Mouse (Mus musculus) spleen, adult 2 months (tissue): Measurements from ENCODE around the gene Patz1.

Source experiments
- CTCF ChIP-seq: fragments of 200-500 bp; IDR thresholded peaks from 2 replicates; pipeline ENCODE4 v1.5.1; 2011; ENCODE audit warnings: mild to moderate bottlenecking, inconsistent platforms; ENCODE audit not compliant: insufficient read depth, insufficient read length, insufficient replicate concordance; ENCODE audit errors: extremely low read depth
- POLR2A ChIP-seq: fragments of 200-500 bp; IDR thresholded peaks from 2 replicates; pipeline ENCODE4 v1.6.1; 2011; ENCODE audit warnings: low read depth, low read length, inconsistent platforms

GRCm38 (mm10) chr11:3311586-3312347, 23.1 kb downstream of the Patz1 start:
- TF ChIP-seq CTCF (no peak), POLR2A (no peak)
